Mouse (Mus musculus): Measurements from ENCODE around the gene Fam76b. TPM values are rescaled to one million over a fixed set of nuclear protein-coding genes. Genes with fewer than 3 reads are reported as not detected.

The Fam76b gene
- polyA plus RNA-seq, 1 experiment from 2014 or later, result 21.2 TPM

DNA sequence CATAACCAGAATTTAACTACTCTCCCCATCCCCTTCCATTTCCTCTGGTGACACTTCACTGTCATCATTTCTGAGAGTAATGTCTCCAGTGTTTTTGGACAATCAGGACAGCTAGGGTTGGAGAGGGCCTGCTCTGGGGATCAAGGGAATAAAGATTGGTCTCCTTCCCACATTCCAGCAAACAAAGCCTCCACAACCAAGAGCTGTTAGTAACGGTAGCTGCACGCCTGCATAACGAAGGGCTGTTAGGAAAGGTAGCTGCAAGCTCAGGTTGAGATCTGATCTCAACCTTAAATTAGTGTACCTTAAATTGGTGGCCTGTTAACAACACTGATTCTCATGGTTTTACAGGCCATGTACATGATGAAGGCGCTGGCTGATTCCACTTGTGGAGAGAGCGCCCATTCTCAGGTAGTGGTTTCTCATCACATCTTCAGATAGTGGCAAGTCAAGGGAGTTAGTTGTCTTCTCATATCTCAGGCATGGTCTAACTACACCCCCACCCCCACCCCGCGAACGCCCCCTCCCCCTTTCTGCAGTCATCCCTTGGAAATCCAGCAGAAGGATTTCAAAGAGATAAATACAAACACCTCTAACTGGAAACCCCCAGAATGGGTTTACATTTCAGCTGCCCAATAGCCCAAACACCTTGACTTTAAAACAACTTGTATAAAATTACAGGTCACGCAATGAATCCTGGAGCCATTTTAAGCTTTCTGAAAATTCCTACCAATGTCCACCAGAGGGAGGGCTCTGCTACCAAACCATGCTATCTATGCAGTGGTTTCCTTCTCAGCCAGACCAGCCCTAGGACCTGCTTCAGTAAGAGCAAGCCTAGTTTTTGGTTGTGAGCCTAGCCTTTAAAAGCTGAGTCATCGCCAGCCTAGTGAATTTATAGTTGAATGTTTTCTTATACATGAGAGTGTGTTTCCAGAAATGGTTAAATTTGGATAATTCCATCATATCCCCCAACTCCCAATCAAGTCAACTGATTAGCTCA is 21.3 kb downstream of the Fam76b start:
- Histone ChIP-seq H3K9ac (ENCODE audit: low read length) (no peak overlapping the region), H3K27me3 (ENCODE audit: control insufficient read depth, insufficient read depth, low read depth, low read length) (no peaks in the 10 kb centered on the region), H3K4me2 (ENCODE audit: low read depth, low read length) (no peak overlapping the region), H3K36me3 (ENCODE audit: control insufficient read depth, insufficient read depth, low read length) (peaks cover 9% of the 10 kb centered on the region), H3K4me1 (replicated peaks; ENCODE audit: control insufficient read depth, insufficient read depth, low read length) (no peaks in the 10 kb centered on the region), H3K9me3 (ENCODE audit: control insufficient read depth, low read length) (no peaks in the 10 kb centered on the region), H3K27ac (ENCODE audit: low read length) (no peak overlapping the region), H3K4me3 (ENCODE audit: low read length) (no peak overlapping the region)
- 71% methylated on average over 10 of the region's 10 CpGs for WGBS
- peak; percentile 64; the same call in 1 of the 2 replicates for ATAC-seq (ENCODE audit: low read depth)

DNA sequence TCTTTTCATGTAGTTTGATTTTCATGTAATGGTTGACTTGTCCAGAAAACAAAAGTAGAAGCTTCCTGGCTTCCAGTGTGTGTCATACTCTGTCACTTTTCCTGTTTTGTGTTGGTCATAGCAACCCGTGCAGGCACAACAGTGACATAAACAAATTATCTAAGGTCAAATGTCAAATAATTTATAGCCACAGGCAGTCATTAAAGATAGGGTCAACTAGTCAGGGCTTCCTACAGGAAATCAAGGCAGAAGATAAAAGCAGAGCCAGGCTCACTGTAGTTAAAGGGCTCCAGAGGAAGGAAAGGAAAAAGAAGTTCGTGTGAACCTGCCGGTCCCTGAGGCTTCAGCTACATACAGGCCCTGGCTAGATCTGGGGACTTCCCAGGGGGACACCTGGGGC is 26.4 kb downstream of the Fam76b start:
- no peak for ATAC-seq (ENCODE audit: low read depth)
- H3K9me3 ChIP-seq (ENCODE audit: control insufficient read depth, low read length), result no peaks in the 10 kb centered on the region

DNA sequence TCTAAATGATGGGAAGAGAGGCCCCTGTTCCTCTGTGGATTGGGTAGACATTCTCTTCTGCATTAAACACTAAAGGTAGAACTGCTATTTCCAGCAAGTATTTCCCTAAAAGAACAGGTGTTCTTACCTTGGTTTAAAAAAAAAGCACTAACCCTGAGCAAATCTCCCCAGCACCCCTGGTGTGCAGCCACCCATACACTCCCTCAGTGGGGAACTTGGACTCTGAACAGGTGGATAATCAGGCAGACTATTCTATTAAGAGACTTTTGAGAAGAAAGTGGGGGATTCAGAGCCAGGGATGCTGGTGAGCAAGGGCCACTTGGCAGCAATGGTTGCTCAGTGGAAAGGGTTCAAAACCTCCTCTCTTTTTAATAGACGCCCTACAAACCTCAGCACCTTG is 28.7 kb downstream of the Fam76b start:
- H3K9ac ChIP-seq (ENCODE audit: low read length), result no peak overlapping the region
- 53% methylated on average over 1 of the region's 1 CpGs for WGBS

More for the DNA sequence above, 26.4 kb downstream of the Fam76b start:
- Histone ChIP-seq H3K9ac (ENCODE audit: low read length) (no peak overlapping the region), H3K4me3 (ENCODE audit: low read length) (no peak overlapping the region), H3K27me3 (ENCODE audit: control insufficient read depth, insufficient read depth, low read depth, low read length) (no peaks in the 10 kb centered on the region), H3K27ac (ENCODE audit: low read length) (no peak overlapping the region), H3K36me3 (ENCODE audit: control insufficient read depth, insufficient read depth, low read length) (no peaks in the 10 kb centered on the region), H3K4me2 (ENCODE audit: low read depth, low read length) (no peak overlapping the region), H3K4me1 (replicated peaks; ENCODE audit: control insufficient read depth, insufficient read depth, low read length) (no peaks in the 10 kb centered on the region)
- 44% methylated on average over 3 of the region's 3 CpGs for WGBS

DNA sequence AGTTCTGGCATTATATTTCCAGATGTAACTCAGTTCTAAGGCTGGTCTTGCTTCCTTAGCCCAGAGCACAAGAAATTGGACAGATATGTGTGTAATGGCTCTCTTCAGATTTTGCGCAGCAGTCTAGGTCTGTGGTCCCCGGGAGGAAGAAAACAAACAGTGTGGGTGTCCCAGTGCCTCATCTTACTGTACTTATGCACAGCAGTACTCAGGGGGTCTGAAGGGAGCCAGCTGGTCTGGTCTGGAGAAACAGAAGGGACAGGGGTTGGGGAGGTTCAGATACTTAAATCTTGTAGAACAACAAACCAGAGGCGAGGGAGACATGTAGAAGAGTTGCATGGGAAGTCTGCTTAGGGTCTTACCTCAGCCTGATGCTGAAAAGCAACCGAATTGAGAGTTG is 29.3 kb downstream of the Fam76b start:
- H3K9me3 ChIP-seq (ENCODE audit: control insufficient read depth, low read length), result no peaks in the 10 kb centered on the region
- H3K9ac ChIP-seq (ENCODE audit: low read length), result no peak overlapping the region
- WGBS, result 61% methylated on average over 4 of the region's 4 CpGs
- ATAC-seq (ENCODE audit: low read depth), result no peak
- H3K4me2 ChIP-seq (ENCODE audit: low read depth, low read length), result no peak overlapping the region
- no peaks in the 10 kb centered on the region for H3K36me3 ChIP-seq (ENCODE audit: control insufficient read depth, insufficient read depth, low read length)
- H3K27me3 ChIP-seq (ENCODE audit: control insufficient read depth, insufficient read depth, low read depth, low read length), result no peaks in the 10 kb centered on the region
- H3K27ac ChIP-seq (ENCODE audit: low read length), result no peak overlapping the region
- H3K4me3 ChIP-seq (ENCODE audit: low read length), result no peak overlapping the region
- no peaks in the 10 kb centered on the region for H3K4me1 ChIP-seq (replicated peaks; ENCODE audit: control insufficient read depth, insufficient read depth, low read length)

More for the DNA sequence above, 28.7 kb downstream of the Fam76b start:
- no peak overlapping the region for H3K4me3 ChIP-seq (ENCODE audit: low read length)
- ATAC-seq (ENCODE audit: low read depth), result no peak
- no peak overlapping the region for H3K4me2 ChIP-seq (ENCODE audit: low read depth, low read length)
- H3K27ac ChIP-seq (ENCODE audit: low read length), result no peak overlapping the region
- H3K36me3 ChIP-seq (ENCODE audit: control insufficient read depth, insufficient read depth, low read length), result no peaks in the 10 kb centered on the region
- H3K27me3 ChIP-seq (ENCODE audit: control insufficient read depth, insufficient read depth, low read depth, low read length), result no peaks in the 10 kb centered on the region
- H3K9me3 ChIP-seq (ENCODE audit: control insufficient read depth, low read length), result no peaks in the 10 kb centered on the region
- no peaks in the 10 kb centered on the region for H3K4me1 ChIP-seq (replicated peaks; ENCODE audit: control insufficient read depth, insufficient read depth, low read length)

DNA sequence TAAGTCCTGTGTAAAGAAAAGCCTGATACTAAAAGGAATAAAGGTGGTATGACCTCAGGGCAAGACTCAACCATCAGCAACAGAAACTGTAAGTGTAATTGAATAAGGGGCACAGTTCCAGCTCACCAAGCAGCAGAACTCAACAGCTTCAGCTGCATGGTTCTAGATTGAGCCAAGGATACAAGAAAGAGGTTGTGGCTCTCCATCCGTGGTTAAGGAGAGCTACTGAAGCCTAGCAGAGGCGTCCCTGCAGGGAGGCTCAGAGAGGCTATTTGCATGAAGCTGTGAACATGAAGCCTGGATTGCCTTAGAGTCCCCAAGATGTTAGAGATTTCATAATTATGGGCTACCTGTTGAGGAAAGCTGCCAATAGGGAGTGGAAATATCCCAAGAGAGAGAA is 40.1 kb downstream of the Fam76b start:
- H3K4me2 ChIP-seq (ENCODE audit: low read depth, low read length), result no peak overlapping the region
- ATAC-seq (ENCODE audit: low read depth), result no peak

DNA sequence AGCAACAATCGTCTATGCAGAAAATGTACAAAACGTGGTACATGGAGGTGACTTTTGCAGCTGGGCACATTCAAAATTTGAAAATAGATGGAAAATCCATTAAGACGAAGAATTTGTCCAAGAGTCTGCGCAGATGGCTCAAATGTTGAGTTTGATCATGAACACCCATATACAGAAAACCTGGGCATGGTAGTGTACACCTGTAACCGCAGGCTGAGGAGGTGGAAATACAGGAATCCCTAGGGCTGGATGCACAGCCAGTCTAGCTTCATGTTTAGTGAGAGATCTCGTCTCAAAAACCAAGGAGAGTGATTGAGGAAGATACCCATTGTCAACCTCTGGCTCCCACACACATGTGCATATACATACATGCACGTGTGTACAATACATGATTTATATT is 44.1 kb downstream of the Fam76b start:
- H3K9me3 ChIP-seq (ENCODE audit: control insufficient read depth, low read length), result no peaks in the 10 kb centered on the region
- H3K4me2 ChIP-seq (ENCODE audit: low read depth, low read length), result no peak overlapping the region
- H3K36me3 ChIP-seq (ENCODE audit: control insufficient read depth, insufficient read depth, low read length), result no peaks in the 10 kb centered on the region
- no peak for ATAC-seq (ENCODE audit: low read depth)
- H3K4me1 ChIP-seq (replicated peaks; ENCODE audit: control insufficient read depth, insufficient read depth, low read length), result no peaks in the 10 kb centered on the region
- 80% methylated on average over 7 of the region's 7 CpGs for WGBS
- no peak overlapping the region for H3K9ac ChIP-seq (ENCODE audit: low read length)
- no peaks in the 10 kb centered on the region for H3K27me3 ChIP-seq (ENCODE audit: control insufficient read depth, insufficient read depth, low read depth, low read length)
- H3K4me3 ChIP-seq (ENCODE audit: low read length), result no peak overlapping the region
- H3K27ac ChIP-seq (ENCODE audit: low read length), result no peak overlapping the region

More for the DNA sequence above, 40.1 kb downstream of the Fam76b start:
- H3K4me3 ChIP-seq (ENCODE audit: low read length), result no peak overlapping the region
- H3K27ac ChIP-seq (ENCODE audit: low read length), result no peak overlapping the region
- H3K4me1 ChIP-seq (replicated peaks; ENCODE audit: control insufficient read depth, insufficient read depth, low read length), result no peaks in the 10 kb centered on the region
- H3K9ac ChIP-seq (ENCODE audit: low read length), result no peak overlapping the region
- 59% methylated on average over 2 of the region's 2 CpGs for WGBS
- no peaks in the 10 kb centered on the region for H3K27me3 ChIP-seq (ENCODE audit: control insufficient read depth, insufficient read depth, low read depth, low read length)
- H3K36me3 ChIP-seq (ENCODE audit: control insufficient read depth, insufficient read depth, low read length), result no peaks in the 10 kb centered on the region
- no peaks in the 10 kb centered on the region for H3K9me3 ChIP-seq (ENCODE audit: control insufficient read depth, low read length)

DNA sequence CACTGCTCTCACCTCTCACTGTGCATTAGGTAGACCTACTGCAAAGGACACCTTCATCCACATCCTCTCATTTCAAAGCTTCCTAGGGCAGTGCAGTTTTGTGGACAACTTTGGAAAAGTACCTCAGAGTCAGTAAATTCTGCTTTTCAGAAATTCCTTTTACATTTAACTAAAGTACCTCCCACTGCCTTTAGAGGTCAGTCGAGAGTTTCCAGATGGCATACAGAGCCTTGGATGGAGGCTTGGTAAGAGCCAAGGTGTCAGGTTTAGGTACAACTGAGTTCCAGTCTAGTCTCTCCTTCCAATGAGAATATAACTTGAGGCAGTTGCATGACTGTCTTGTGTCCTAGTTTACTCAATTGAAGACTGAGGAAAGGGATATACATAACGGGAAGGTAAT is 46.8 kb downstream of the Fam76b start:
- ATAC-seq (ENCODE audit: low read depth), result no peak
- Histone ChIP-seq H3K27me3 (ENCODE audit: control insufficient read depth, insufficient read depth, low read depth, low read length) (no peaks in the 10 kb centered on the region), H3K9me3 (ENCODE audit: control insufficient read depth, low read length) (no peaks in the 10 kb centered on the region), H3K4me3 (ENCODE audit: low read length) (no peak overlapping the region), H3K9ac (ENCODE audit: low read length) (no peak overlapping the region), H3K27ac (ENCODE audit: low read length) (no peak overlapping the region), H3K4me1 (replicated peaks; ENCODE audit: control insufficient read depth, insufficient read depth, low read length) (no peaks in the 10 kb centered on the region), H3K4me2 (ENCODE audit: low read depth, low read length) (no peak overlapping the region), H3K36me3 (ENCODE audit: control insufficient read depth, insufficient read depth, low read length) (no peaks in the 10 kb centered on the region)
- 32% methylated on average over 2 of the region's 2 CpGs for WGBS

DNA sequence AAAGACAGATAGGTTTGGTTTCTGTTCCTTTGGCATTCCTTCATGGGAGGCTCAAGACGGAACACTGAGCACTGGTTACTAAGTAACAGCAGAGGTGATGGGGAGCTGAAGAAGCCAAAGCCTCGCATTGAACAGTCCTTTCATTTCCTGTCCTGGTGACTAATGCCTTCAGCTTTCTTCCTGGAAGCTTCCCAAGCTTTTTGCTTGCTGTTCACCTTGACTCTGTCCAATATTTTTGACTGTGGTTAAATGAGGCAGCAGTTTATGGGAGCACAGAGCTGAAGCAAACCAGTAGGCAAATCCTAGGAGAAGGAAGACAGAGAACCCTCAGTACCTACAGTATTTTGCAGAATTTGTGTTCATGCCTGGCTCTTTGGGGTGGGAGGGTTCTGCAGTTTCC is 47.8 kb downstream of the Fam76b start:
- 14% methylated on average over 2 of the region's 2 CpGs for WGBS
- ATAC-seq (ENCODE audit: low read depth), result no peak
- H3K9ac ChIP-seq (ENCODE audit: low read length), result no peak overlapping the region
- H3K4me2 ChIP-seq (ENCODE audit: low read depth, low read length), result no peak overlapping the region
- H3K36me3 ChIP-seq (ENCODE audit: control insufficient read depth, insufficient read depth, low read length), result no peaks in the 10 kb centered on the region
- no peak overlapping the region for H3K27ac ChIP-seq (ENCODE audit: low read length)
- no peaks in the 10 kb centered on the region for H3K9me3 ChIP-seq (ENCODE audit: control insufficient read depth, low read length)
- H3K4me1 ChIP-seq (replicated peaks; ENCODE audit: control insufficient read depth, insufficient read depth, low read length), result no peaks in the 10 kb centered on the region
- no peak overlapping the region for H3K4me3 ChIP-seq (ENCODE audit: low read length)
- no peaks in the 10 kb centered on the region for H3K27me3 ChIP-seq (ENCODE audit: control insufficient read depth, insufficient read depth, low read depth, low read length)

DNA sequence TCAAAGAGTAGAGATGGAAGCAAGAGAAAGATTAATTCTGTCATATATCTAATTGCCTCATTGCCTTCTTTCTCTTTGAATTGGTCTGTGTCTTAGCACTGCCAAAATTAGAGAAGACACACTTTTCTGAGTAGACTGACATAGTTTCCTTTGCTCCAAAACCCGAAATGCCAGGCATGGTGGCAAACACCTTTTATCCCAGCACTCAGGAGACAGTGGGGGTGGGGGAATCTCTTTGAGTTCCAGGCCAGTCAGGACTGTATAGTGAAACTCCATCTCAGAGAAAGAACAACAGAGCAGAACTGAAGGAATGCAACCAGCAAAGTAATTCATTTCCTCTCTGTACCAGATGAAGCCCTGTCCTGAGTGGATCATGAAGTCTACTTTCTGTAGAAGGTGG is 53.2 kb downstream of the Fam76b start:
- no peak overlapping the region for H3K27ac ChIP-seq (ENCODE audit: low read length)
- H3K36me3 ChIP-seq (ENCODE audit: control insufficient read depth, insufficient read depth, low read length), result no peaks in the 10 kb centered on the region
- no peak overlapping the region for H3K4me3 ChIP-seq (ENCODE audit: low read length)
- H3K4me1 ChIP-seq (replicated peaks; ENCODE audit: control insufficient read depth, insufficient read depth, low read length), result no peaks in the 10 kb centered on the region
- H3K9me3 ChIP-seq (ENCODE audit: control insufficient read depth, low read length), result no peaks in the 10 kb centered on the region
- no peak overlapping the region for H3K4me2 ChIP-seq (ENCODE audit: low read depth, low read length)
- no peaks in the 10 kb centered on the region for H3K27me3 ChIP-seq (ENCODE audit: control insufficient read depth, insufficient read depth, low read depth, low read length)
- no peak overlapping the region for H3K9ac ChIP-seq (ENCODE audit: low read length)
- ATAC-seq (ENCODE audit: low read depth), result no peak
- WGBS, result 36% methylated on average over 1 of the region's 1 CpGs
